Mouse (Mus musculus) testis, adult 2 months (tissue): ENCODE results near the gene Tnfrsf13b.

ENCODE experiments used
- CTCF ChIP-seq: fragments of 200-500 bp; IDR thresholded peaks from 2 replicates; pipeline ENCODE4 v1.5.1; 2012; ENCODE audit warnings: low read depth, mild to moderate bottlenecking, inconsistent platforms, low read length, moderate library complexity; ENCODE audit not compliant: control insufficient read depth, insufficient read depth, insufficient replicate concordance
- POLR2A ChIP-seq: fragments of 200-500 bp; IDR thresholded peaks from 2 replicates; pipeline ENCODE4 v1.6.1; 2012; ENCODE audit warnings: low read depth, mild to moderate bottlenecking, inconsistent platforms, low read length, moderate library complexity; ENCODE audit not compliant: control insufficient read depth

- TF ChIP-seq CTCF = no peak
- no peak for TF ChIP-seq POLR2A
Observed at GRCm38 (mm10) chr11:61142262-61142661, 15.7 kb downstream of the Tnfrsf13b start.
